Mouse (Mus musculus) C2C12 (cell line): ENCODE data around the gene Gtf2e1. TPM values are rescaled to one million over a fixed set of nuclear protein-coding genes. Genes with fewer than 3 reads are reported as not detected.

Experiments
- H3K27me3 ChIP-seq: one replicate; pipeline ENCODE4 v1.6.1; 2011; ENCODE audit not compliant: control insufficient read depth, insufficient read depth, insufficient read length
- H3K36me3 ChIP-seq: one replicate; pipeline ENCODE4 v1.6.1; 2011; ENCODE audit not compliant: control insufficient read depth, insufficient read depth
- H3K4me3 ChIP-seq: one replicate; pipeline ENCODE4 v1.5.1; 2011; ENCODE audit warnings: mild to moderate bottlenecking, control low read depth; ENCODE audit not compliant: poor library complexity, insufficient read depth, severe bottlenecking
- H3K79me2 ChIP-seq: one replicate; pipeline ENCODE4 v1.6.1; 2011; ENCODE audit not compliant: control insufficient read depth, insufficient read depth
- H3K79me3 ChIP-seq: one replicate; pipeline ENCODE4 v1.6.1; 2011; ENCODE audit warnings: low read depth, control low read depth
- H3ac ChIP-seq: one replicate; pipeline ENCODE3; 2011; ENCODE audit warnings: low read depth; ENCODE audit not compliant: control insufficient read depth, insufficient read length
- CEBPB ChIP-seq: IDR thresholded peaks from one replicate; pipeline ENCODE4 v1.6.1; 2011; ENCODE audit warnings: low read depth, mild to moderate bottlenecking, control low read depth, moderate library complexity
- CTCF ChIP-seq: IDR thresholded peaks from one replicate; pipeline ENCODE4 v1.5.1; 2011; ENCODE audit not compliant: control insufficient read depth, insufficient read depth, insufficient read length
- FOSL1 ChIP-seq: IDR thresholded peaks from one replicate; pipeline ENCODE4 v1.8.0; 2011; ENCODE audit warnings: mild to moderate bottlenecking, low read length; ENCODE audit not compliant: poor library complexity, insufficient read depth, severe bottlenecking
- MAX ChIP-seq: IDR thresholded peaks from one replicate; pipeline ENCODE4 v1.6.1; 2011; ENCODE audit warnings: mild to moderate bottlenecking, control low read depth
- MYOD1 ChIP-seq: IDR thresholded peaks from one replicate; pipeline ENCODE4 v1.6.1; 2011; ENCODE audit warnings: low read depth; ENCODE audit not compliant: control insufficient read depth, insufficient read length
- MYOG ChIP-seq: IDR thresholded peaks from one replicate; pipeline ENCODE4 v1.6.1; 2011; ENCODE audit not compliant: control insufficient read depth, insufficient read length; ENCODE audit errors: extremely low read depth
- USF1 ChIP-seq: IDR thresholded peaks from one replicate; pipeline ENCODE4 v1.6.1; 2011; ENCODE audit warnings: low read depth, mild to moderate bottlenecking, control low read depth, moderate library complexity
- polyA plus RNA-seq: library from polyadenylated mRNA; unstranded; fragments of >200 nt; fragmentation: generic; extraction: Trizol; gene quantifications from one replicate; pipeline ENCODE4 v1.2.1, GENCODE M21; 2012; ENCODE audit warnings: missing spikeins

The Gtf2e1 gene
- polyA plus RNA-seq, 1 experiment = 10.2 TPM

GRCm38 (mm10) chr16:37572117-37572754, 32.6 kb upstream of the Gtf2e1 start:
- Histone ChIP-seq H3ac (no peak overlapping the region), H3K79me2 (no peaks in the 10 kb centered on the region), H3K27me3 (no peaks in the 10 kb centered on the region), H3K79me3 (no peaks in the 10 kb centered on the region), H3K36me3 (peaks cover 6% of the 10 kb centered on the region), H3K4me3 (no peak overlapping the region)
- no peak for TF ChIP-seq CEBPB
- TF ChIP-seq MYOD1 = no peak
- no peak for TF ChIP-seq MYOG
- TF ChIP-seq CTCF = no peak
- no peak for TF ChIP-seq MAX
- no peak for TF ChIP-seq FOSL1
- TF ChIP-seq USF1 = no peak

GRCm38 (mm10) chr16:37571554-37571953, 32.0 kb upstream of the Gtf2e1 start:
- Histone ChIP-seq H3K79me3 (no peaks in the 10 kb centered on the region), H3K27me3 (no peaks in the 10 kb centered on the region), H3K36me3 (peaks cover 6% of the 10 kb centered on the region), H3K79me2 (no peaks in the 10 kb centered on the region), H3K4me3 (no peak overlapping the region), H3ac (no peak overlapping the region)
- no peak for TF ChIP-seq MYOD1
- TF ChIP-seq FOSL1 = no peak
- no peak for TF ChIP-seq MAX
- TF ChIP-seq USF1 = no peak
- TF ChIP-seq MYOG = no peak
- TF ChIP-seq CTCF = no peak
- TF ChIP-seq CEBPB = no peak

DNA sequence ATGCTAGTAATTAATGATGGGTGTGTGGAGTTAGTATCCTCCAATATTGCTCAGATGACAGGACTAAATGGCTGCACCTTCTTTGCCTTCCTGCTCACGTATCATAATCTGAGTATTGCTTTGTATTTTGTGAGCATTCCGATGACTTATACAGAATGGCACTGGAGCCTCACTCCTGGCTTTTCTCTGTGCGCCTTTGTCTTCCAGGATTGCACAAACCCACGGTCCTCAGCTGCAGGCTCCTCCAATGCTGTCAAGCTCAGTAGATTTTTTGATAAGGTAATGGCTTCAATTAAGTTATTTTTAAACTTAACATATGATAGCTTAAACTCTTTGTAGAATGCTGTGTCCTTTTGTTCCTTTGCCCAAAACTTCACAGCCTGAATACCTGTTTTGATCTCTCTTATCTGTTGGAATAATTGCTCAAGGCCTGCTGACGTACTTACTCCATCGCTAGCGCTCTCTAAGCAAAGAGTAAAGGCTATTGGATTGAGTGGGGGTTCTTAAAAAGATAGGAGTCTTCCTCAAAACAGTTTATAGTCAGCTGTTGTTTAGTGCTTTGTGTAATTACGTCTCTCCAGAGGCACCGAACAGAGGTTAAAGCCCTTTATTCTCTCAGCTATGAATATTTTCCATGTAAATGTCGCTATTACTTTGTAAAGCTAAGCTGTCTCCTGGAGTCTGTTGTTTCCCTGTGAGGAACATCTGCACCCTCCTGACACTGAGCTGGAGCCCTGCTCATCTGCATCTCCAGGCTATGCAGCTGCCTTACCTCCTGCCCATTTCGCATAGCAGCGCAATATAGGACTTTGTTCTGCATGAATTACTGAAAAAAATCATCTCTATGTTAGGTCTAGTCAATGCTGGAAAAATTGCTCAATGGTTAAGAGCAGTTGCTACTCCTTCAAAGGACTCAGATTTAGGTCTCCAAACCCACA, 27.8 kb upstream of the Gtf2e1 start:
- TF ChIP-seq MAX = no peak
- TF ChIP-seq MYOG = no peak
- no peak for TF ChIP-seq USF1
- no peak for TF ChIP-seq MYOD1
- TF ChIP-seq FOSL1 = no peak
- no peak for TF ChIP-seq CTCF
- no peak for TF ChIP-seq CEBPB
- no peaks in the 10 kb centered on the region for H3K79me3 ChIP-seq
- no peaks in the 10 kb centered on the region for H3K27me3 ChIP-seq
- no peak overlapping the region for H3ac ChIP-seq
- no peak overlapping the region for H3K4me3 ChIP-seq
- H3K79me2 ChIP-seq = no peaks in the 10 kb centered on the region
- H3K36me3 ChIP-seq = peaks cover 20% of the 10 kb centered on the region

DNA sequence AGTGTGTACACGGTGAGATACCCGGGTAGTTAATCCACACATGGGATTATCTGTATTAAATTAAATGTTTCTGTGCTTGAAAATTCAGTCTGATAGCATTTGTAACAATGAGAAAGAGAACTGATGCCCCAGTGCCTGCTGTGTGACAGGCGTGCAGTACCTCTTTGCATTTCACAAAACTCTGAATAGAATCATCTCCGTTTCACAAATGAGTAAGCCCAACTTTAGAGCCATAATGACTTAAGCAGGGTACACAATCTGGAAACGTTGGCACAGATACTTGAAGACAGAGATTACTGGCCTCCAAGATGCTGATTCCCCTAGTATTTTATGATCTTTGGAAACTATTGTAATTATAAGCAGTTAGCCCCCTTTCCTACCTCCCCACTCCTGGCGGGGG, 26.5 kb upstream of the Gtf2e1 start:
- H3K36me3 ChIP-seq = peaks cover 13% of the 10 kb centered on the region
- no peaks in the 10 kb centered on the region for H3K79me3 ChIP-seq
- no peaks in the 10 kb centered on the region for H3K27me3 ChIP-seq
- H3ac ChIP-seq = no peak overlapping the region
- TF ChIP-seq CTCF (no peak), CEBPB (no peak), MAX (no peak), USF1 (no peak), MYOG (no peak), FOSL1 (no peak), MYOD1 (no peak)
- no peaks in the 10 kb centered on the region for H3K79me2 ChIP-seq
- no peak overlapping the region for H3K4me3 ChIP-seq

GRCm38 (mm10) chr16:37565117-37565516, 25.5 kb upstream of the Gtf2e1 start:
- Histone ChIP-seq H3K36me3 (peaks cover 13% of the 10 kb centered on the region), H3K27me3 (no peaks in the 10 kb centered on the region), H3K79me2 (no peaks in the 10 kb centered on the region), H3K79me3 (no peaks in the 10 kb centered on the region), H3ac (no peak overlapping the region), H3K4me3 (no peak overlapping the region)
- TF ChIP-seq MAX (no peak), MYOD1 (no peak), CTCF (no peak), USF1 (no peak), FOSL1 (no peak), CEBPB (no peak), MYOG (no peak)
